In the genomic region with DNA sequence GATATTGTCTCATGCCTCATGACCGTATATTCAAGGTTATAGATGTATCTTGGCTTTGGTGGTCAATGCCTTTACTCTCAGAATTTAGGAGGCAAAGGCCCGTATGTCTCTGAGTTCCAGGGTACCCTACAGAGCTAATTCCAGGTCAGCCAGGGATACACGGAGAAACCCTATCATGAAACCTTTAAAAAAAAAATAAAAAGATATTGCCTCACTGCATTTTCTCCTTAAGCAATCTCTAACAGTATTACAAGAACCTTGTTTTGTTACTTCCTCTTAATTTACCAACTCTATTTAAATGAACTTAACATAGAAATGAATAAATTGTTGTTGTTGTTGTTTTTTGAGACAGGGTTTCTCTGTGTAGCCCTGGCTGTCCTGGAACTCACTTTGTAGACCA, we compare ENCODE assay signal across 24 mouse cellular contexts. TPM values are rescaled to one million over a fixed set of nuclear protein-coding genes. Genes with fewer than 3 reads are reported as not detected.
DNase-seq lines count a peak whose midpoint lies in the region; ATAC-seq lines count a peak whose summit lies in the region.
"Had no signal": no experiment of that assay in that cellular context is flagged by ENCODE, and none has a peak within 500 bp of the region (broad histone marks: within the 10 kb centered on the region; RNA-seq: fewer than 3 reads in every experiment).

No protein-coding gene starts in this region.

- no peak overlapping the region for H3K4me3 ChIP-seq in hindbrain, embryonic 11.5 days (ENCODE audit: low read depth, low read length)
- H3K4me3 ChIP-seq: embryonic facial prominence, embryonic 10.5 days; embryonic facial prominence, embryonic 12.5 days; forebrain, embryonic 13.5 days; forebrain, embryonic 15.5 days had no signal

- H3K4me2 ChIP-seq in hindbrain, embryonic 11.5 days (replicated peaks; ENCODE audit: low read depth, low read length), result no peak overlapping the region
- H3K4me2 ChIP-seq: embryonic facial prominence, embryonic 12.5 days; forebrain, embryonic 13.5 days; forebrain, embryonic 15.5 days had no signal

- DNase-seq in hindbrain, embryonic 11.5 days (ENCODE audit: low spot score), result no peak
- DNase-seq in right cerebral cortex, postnatal 14 days, result no peak
- no peak for DNase-seq in frontal cortex, postnatal 10 days (ENCODE audit: low spot score in 2 of 2)
- DNase-seq: adrenal gland, adult 8-10 months; adrenal gland, postnatal 14 days; adrenal gland, postnatal 36 days; B cell, adult 2 months; cerebellum, adult 11-12 months; cerebellum, adult 2 months; cerebellum, adult 9-10 months; cerebellum, postnatal 10 days; cerebellum, postnatal 25 days; forebrain, postnatal 0 days had no signal

- no peaks in the 10 kb centered on the region for H3K27me3 ChIP-seq in hindbrain, embryonic 11.5 days (ENCODE audit: control insufficient read depth, insufficient read depth, low read length)
- H3K27me3 ChIP-seq: CH12.LX; embryonic facial prominence, embryonic 12.5 days; forebrain, embryonic 13.5 days; forebrain, embryonic 15.5 days; Patski had no signal

- ATAC-seq in granulocyte monocyte progenitor cell, adult 5-6 weeks (replicated peaks; ENCODE audit: poor library complexity, severe bottlenecking), result peak; percentile 96
- peak; percentile 69 for ATAC-seq in megakaryocyte progenitor cell, adult 5-6 weeks (replicated peaks; ENCODE audit: poor library complexity)
- ATAC-seq in hindbrain, embryonic 11.5 days (ENCODE audit: low FRiP score), result no peak
- ATAC-seq: activated CD4-positive, CD25-positive, alpha-beta regulatory T cell, adult 4 months; CD4-positive, CD25-positive, alpha-beta regulatory T cell, adult 4 months; forebrain, embryonic 13.5 days; forebrain, embryonic 15.5 days; forebrain, postnatal 0 days; Patski had no signal

- no peaks in the 10 kb centered on the region for H3K9me3 ChIP-seq in hindbrain, embryonic 11.5 days (ENCODE audit: control insufficient read depth, low read length)
- H3K9me3 ChIP-seq: embryonic facial prominence, embryonic 10.5 days; embryonic facial prominence, embryonic 12.5 days; forebrain, embryonic 13.5 days; forebrain, embryonic 15.5 days; G1E had no signal

- no peaks in the 10 kb centered on the region for H3K4me1 ChIP-seq in hindbrain, embryonic 11.5 days (replicated peaks; ENCODE audit: control insufficient read depth, insufficient read depth, low read length)
- H3K4me1 ChIP-seq: embryonic facial prominence, embryonic 10.5 days; embryonic facial prominence, embryonic 12.5 days had no signal

- H3K27ac ChIP-seq in hindbrain, embryonic 11.5 days (ENCODE audit: low read depth, low read length), result no peak overlapping the region
- H3K27ac ChIP-seq: embryonic facial prominence, embryonic 10.5 days; embryonic facial prominence, embryonic 12.5 days; forebrain, embryonic 13.5 days; forebrain, embryonic 15.5 days had no signal

- H3K9ac ChIP-seq in hindbrain, embryonic 11.5 days (ENCODE audit: low read depth, low read length), result no peak overlapping the region
- H3K9ac ChIP-seq: embryonic facial prominence, embryonic 12.5 days; forebrain, embryonic 13.5 days; forebrain, embryonic 15.5 days; forebrain, postnatal 0 days had no signal

- peaks cover 4% of the 10 kb centered on the region; the same call in 1 of the 2 replicates for H3K36me3 ChIP-seq in hindbrain, embryonic 11.5 days (ENCODE audit: control insufficient read depth, insufficient read depth, low read length)

- 93% methylated on average over 3 of the region's 3 CpGs for WGBS in hindbrain, embryonic 11.5 days

RNA-seq across cellular contexts. Expression of a gene that starts 14.7 kb away (rescaled TPM):
- total RNA-seq in granulocyte monocyte progenitor cell, adult 5-6 weeks (2014; fragmentation: Nextera tagmentation), result 23.5 and 26.8 TPM in 2 replicates
- 32.9 and 36.1 TPM in 2 replicates for total RNA-seq in granulocyte monocyte progenitor cell, adult 5-6 weeks (2017)
- total RNA-seq in megakaryocyte progenitor cell, adult 5-6 weeks (2015), result 37.2 and 40.1 TPM in 2 replicates
- total RNA-seq in megakaryocyte progenitor cell, adult 5-6 weeks (2017), result 30.5 and 36.2 TPM in 2 replicates
- 11.9 and 14.4 TPM in 2 replicates for polyA plus RNA-seq in hindbrain, embryonic 11.5 days (2014; fragmentation: Nextera tagmentation; extraction: Ambion mirVana)

RNA-seq across cellular contexts. Expression of a gene that starts 23.4 kb away (rescaled TPM):
- total RNA-seq in granulocyte monocyte progenitor cell, adult 5-6 weeks (2014; fragmentation: Nextera tagmentation), result 0.45 and 3.7 TPM in 2 replicates
- total RNA-seq in granulocyte monocyte progenitor cell, adult 5-6 weeks (2017), result 0.10 and 0.17 TPM in 2 replicates
- 0.32 and 0.90 TPM in 2 replicates for total RNA-seq in megakaryocyte progenitor cell, adult 5-6 weeks (2015)
- total RNA-seq in megakaryocyte progenitor cell, adult 5-6 weeks (2017), result 0.64 and 0.67 TPM in 2 replicates
- polyA plus RNA-seq in hindbrain, embryonic 11.5 days (2014; fragmentation: Nextera tagmentation; extraction: Ambion mirVana), result 3.8 and 8.4 TPM in 2 replicates
- polyA plus RNA-seq: G1E had no signal
